Mouse (Mus musculus): ENCODE results near the gene Tango6. TPM values are rescaled to one million over a fixed set of nuclear protein-coding genes. Genes with fewer than 3 reads are reported as not detected.

Tango6 gene
- polyA plus RNA-seq, 1 experiment from 2014 or later, result 12.3 TPM

DNA sequence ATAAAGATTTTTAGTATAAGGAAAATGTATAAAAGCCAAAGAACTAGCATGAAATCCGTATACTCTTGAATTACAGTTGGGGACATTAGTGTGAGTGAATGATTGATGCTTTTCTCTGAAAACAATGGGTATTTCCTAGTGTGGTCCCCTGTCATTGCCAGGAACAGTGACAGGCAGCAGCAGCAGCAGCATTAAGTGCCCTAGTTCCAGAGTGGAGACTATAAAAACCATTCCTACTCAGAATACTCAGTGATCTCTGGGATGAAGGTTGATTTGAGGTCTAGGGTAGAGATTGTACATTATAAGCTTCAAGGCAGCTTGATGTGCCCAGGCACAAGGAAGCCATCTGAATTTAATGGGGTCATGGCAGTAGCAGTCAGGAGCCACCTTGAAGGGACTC lies 45.0 kb downstream of the Tango6 start:
- no peaks in the 10 kb centered on the region for H3K27me3 ChIP-seq
- peaks cover 9% of the 10 kb centered on the region for H3K4me1 ChIP-seq
- WGBS, result 62% methylated on average over 1 of the region's 1 CpGs
- no peak overlapping the region for H3K27ac ChIP-seq
- H3K36me3 ChIP-seq, result peaks cover 35% of the 10 kb centered on the region
- H3K4me3 ChIP-seq (replicated peaks), result no peak overlapping the region
- no peaks in the 10 kb centered on the region for H3K9me3 ChIP-seq (replicated peaks)
- H3K4me2 ChIP-seq, result no peak overlapping the region
- no peak for ATAC-seq (replicated peaks; ENCODE audit: low FRiP score)
- no peak overlapping the region for H3K9ac ChIP-seq

DNA sequence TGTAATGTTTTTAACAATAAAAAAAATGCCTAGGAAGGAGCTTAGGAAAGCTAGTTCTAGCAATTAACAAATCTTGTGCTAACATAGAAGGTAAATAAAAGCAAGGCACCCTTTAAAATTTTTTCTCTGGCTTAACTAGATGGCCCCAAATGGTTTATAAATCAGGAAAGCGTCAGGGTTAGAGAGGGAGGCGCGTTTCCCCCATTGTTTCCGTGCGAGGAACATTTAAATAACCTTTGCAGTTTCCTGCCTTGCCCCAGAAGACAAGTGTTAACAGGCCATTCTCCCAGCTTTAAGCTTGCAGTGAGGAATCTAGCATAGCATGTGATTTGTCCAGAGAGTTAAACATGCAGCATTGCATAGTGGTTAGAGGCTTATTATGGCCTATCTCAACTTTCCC lies 50.1 kb downstream of the Tango6 start:
- 26% methylated on average over 5 of the region's 5 CpGs for WGBS

DNA sequence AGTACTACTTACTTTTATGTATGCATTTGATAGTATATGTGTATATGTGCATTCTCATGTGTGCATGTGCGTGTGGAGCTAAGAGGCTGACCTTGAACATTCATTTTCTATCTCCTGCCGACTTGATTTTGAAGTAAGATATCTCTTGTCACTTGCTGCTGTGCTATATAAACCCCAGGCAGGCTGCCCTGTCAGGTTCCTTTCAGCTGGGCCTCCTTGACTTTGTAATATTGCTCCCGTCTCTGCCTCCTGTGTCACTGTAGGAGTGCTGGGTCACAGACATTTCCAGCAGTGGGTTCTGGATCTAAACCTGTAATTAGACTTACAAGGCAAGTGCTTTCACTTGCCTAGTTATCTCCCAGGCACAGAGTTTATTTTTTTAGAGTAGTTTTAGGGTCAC lies 50.8 kb downstream of the Tango6 start:
- no peak overlapping the region for H3K4me2 ChIP-seq
- H3K27ac ChIP-seq, result no peak overlapping the region
- ATAC-seq (replicated peaks; ENCODE audit: low FRiP score), result no peak
- no peak overlapping the region for H3K4me3 ChIP-seq (replicated peaks)
- peaks cover 39% of the 10 kb centered on the region for H3K36me3 ChIP-seq
- H3K4me1 ChIP-seq, result peaks cover 6% of the 10 kb centered on the region
- no peak overlapping the region for H3K9ac ChIP-seq
- 69% methylated on average over 3 of the region's 3 CpGs for WGBS
- H3K27me3 ChIP-seq, result no peaks in the 10 kb centered on the region
- H3K9me3 ChIP-seq (replicated peaks), result no peaks in the 10 kb centered on the region

More for the DNA sequence above, 50.1 kb downstream of the Tango6 start:
- Histone ChIP-seq H3K4me1 (peaks cover 6% of the 10 kb centered on the region), H3K36me3 (peaks cover 34% of the 10 kb centered on the region), H3K27me3 (no peaks in the 10 kb centered on the region), H3K4me3 (replicated peaks) (no peak overlapping the region), H3K4me2 (no peak overlapping the region), H3K9me3 (replicated peaks) (no peaks in the 10 kb centered on the region), H3K27ac (0 out of 2 replicates have a peak overlapping the region, but pooled peaks have one; percentile 56), H3K9ac (no peak overlapping the region)
- no peak for ATAC-seq (replicated peaks; ENCODE audit: low FRiP score)

DNA sequence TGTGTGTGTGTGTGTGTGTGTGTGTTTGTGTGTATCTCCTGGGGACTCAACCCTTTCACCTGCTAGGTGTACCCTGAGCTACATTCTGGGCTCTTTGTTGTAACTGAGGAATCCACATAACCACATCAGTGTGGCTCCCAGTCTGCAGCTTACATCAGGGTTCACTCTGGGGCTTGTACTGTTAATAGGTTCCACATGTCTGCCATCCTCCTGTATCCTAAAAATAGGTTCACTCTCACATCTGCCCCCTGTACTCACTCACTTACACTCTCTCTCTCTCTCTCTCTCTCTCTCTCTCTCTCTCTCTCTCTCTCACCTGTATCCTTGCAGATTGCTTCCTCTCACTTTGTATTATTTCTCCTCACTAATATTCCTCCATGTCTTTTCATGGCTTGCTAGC lies 51.4 kb downstream of the Tango6 start:
- no peak for ATAC-seq (replicated peaks; ENCODE audit: low FRiP score)
- H3K27me3 ChIP-seq, result no peaks in the 10 kb centered on the region
- no peak overlapping the region for H3K27ac ChIP-seq
- peaks cover 6% of the 10 kb centered on the region for H3K4me1 ChIP-seq
- H3K4me3 ChIP-seq (replicated peaks), result no peak overlapping the region
- peaks cover 43% of the 10 kb centered on the region for H3K36me3 ChIP-seq
- H3K9ac ChIP-seq, result no peak overlapping the region
- H3K4me2 ChIP-seq, result no peak overlapping the region
- H3K9me3 ChIP-seq (replicated peaks), result no peaks in the 10 kb centered on the region

DNA sequence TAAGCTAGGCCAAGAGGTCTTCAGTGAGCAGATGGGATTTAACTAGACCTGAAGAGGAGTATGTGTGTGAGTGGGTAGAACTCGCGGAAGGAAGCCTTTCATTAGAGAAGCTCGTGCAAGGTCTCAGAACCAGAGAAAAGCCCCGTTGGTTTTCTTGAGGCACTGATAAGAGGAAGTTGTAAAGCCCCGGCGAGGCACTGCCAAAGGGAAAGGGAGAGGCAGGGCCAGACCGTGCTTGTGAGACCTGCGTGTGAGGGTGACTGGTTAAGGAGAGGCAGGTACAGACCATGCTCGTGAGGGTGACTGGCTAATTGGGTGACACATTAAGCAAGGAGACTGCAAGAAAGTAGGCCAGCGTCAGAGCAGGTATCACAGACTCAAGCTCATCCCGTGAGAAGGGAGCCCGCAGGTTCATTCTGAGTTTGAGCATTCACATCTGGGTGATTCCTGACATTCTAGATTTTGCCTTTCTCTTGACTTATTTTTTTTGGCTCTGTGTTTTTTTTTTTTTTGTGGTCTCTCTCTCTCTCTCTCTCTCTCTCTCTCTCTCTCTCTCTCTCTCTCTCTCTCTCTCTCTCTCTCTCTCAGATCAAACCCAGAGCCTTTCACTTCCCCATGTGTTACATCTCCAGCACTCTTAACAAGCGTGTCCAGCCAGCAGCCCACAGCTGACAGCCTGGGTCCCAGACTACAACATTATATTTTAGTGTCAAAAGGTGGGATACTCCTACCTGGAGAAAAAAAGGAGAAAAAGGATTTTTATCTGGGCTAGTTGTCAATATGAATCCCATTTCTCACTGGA lies 54.2 kb downstream of the Tango6 start:
- 65% methylated on average over 13 of the region's 13 CpGs for WGBS

DNA sequence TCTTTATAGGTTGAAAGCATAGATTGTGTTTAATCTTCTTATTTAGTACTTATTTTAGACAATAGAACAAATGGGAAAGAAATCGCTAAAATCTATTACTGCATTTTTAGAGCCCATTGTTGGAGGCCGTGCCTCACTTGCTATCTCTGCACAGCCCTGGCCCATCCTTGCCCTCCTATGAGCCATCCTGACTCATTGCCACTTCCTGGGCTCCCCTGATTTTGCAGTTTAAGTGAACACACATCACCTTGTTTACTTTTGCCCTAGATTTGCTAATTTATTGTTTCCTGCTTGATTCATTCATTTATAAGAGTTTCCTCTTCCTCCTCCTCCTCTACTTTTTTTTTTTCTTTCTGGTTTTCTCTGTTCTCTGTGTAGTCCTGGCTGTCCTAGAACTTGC lies 55.0 kb downstream of the Tango6 start:
- no peak for ATAC-seq (replicated peaks; ENCODE audit: low FRiP score)
- 92% methylated on average over 2 of the region's 2 CpGs for WGBS
- Histone ChIP-seq H3K4me3 (replicated peaks) (no peak overlapping the region), H3K4me1 (0 out of 2 replicates have a peak, but pooled peaks cover 3% of the 10 kb centered on the region), H3K9me3 (replicated peaks) (no peaks in the 10 kb centered on the region), H3K27me3 (no peaks in the 10 kb centered on the region), H3K9ac (no peak overlapping the region), H3K4me2 (no peak overlapping the region), H3K27ac (no peak overlapping the region), H3K36me3 (peaks cover 52% of the 10 kb centered on the region)

More for the DNA sequence above, 54.2 kb downstream of the Tango6 start:
- Histone ChIP-seq H3K9me3 (replicated peaks) (no peaks in the 10 kb centered on the region), H3K27ac (no peak overlapping the region), H3K4me1 (peaks cover 6% of the 10 kb centered on the region), H3K36me3 (peaks cover 44% of the 10 kb centered on the region), H3K4me2 (no peak overlapping the region), H3K27me3 (no peaks in the 10 kb centered on the region), H3K4me3 (replicated peaks) (no peak overlapping the region), H3K9ac (no peak overlapping the region)
- no peak for ATAC-seq (replicated peaks; ENCODE audit: low FRiP score)

DNA sequence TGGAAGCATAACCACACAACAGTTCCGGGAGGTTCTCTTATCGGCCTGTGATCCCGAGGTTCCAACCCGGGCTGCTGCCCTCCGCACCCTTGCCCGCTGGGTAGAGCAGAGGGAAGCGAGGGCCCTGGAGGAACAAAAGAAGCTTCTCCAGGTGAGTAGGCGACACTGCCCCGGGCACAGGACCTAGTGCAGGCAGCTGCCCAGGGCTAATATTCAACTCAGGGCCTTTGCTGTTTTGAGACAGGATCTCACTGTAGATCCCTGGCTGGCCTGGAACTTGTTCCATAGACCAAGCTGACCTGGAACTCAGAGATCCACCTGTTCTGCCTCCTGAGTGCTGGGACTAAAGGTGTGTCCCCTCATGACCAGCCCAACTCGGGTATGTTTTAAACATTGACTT lies 59.5 kb downstream of the Tango6 start:
- no peak overlapping the region for H3K4me2 ChIP-seq
- no peak overlapping the region for H3K27ac ChIP-seq
- H3K27me3 ChIP-seq, result no peaks in the 10 kb centered on the region
- no peak overlapping the region for H3K9ac ChIP-seq
- no peaks in the 10 kb centered on the region for H3K9me3 ChIP-seq (replicated peaks)
- WGBS, result 95% methylated on average over 10 of the region's 10 CpGs
- no peak overlapping the region for H3K4me3 ChIP-seq (replicated peaks)
- no peak for ATAC-seq (replicated peaks; ENCODE audit: low FRiP score)
- peaks cover 61% of the 10 kb centered on the region for H3K36me3 ChIP-seq
- H3K4me1 ChIP-seq, result no peaks in the 10 kb centered on the region

DNA sequence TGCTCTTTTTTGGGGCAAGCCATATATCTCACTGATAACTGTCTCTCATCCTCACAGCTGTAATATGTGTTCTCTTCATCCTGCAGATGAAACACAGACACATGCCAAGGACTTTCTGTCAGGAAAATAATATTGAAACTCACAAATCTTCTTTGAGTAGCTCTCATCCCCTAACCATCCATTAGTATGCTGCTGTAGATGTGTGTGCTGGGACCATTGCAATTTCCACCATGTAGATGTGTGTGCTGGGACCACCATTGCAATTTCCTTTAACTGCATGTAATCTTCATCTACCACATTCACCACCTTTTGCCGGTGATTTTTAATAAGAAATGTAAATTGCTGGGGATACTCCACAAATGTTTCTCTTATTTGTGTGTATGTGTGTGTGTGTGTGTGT lies 60.5 kb downstream of the Tango6 start:
- Histone ChIP-seq H3K9ac (no peak overlapping the region), H3K27me3 (no peaks in the 10 kb centered on the region), H3K4me3 (replicated peaks) (no peak overlapping the region), H3K36me3 (peaks cover 59% of the 10 kb centered on the region), H3K27ac (no peak overlapping the region), H3K9me3 (replicated peaks) (no peaks in the 10 kb centered on the region), H3K4me1 (peaks cover 5% of the 10 kb centered on the region), H3K4me2 (no peak overlapping the region)
- 93% methylated on average over 1 of the region's 1 CpGs for WGBS
- ATAC-seq (replicated peaks; ENCODE audit: low FRiP score), result no peak

DNA sequence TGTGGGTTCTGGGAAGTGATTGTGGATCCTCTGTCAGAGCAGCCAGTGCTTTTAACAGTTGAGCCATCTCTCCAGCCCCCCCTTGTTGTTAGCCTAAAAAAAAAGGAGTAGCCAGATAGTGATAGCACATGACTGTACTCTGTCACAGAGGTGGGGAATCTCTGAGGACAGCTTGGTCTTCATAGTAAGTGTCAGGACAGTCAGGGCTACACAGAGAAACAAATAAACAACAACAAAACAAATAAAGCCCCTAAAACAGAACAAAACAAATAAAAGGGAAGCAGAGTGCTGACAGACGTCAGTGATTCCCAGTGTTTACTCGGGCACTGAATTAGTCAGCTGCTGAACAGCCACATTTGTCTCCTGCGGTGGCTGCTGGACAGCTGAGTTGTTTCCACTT lies 70.6 kb downstream of the Tango6 start:
- 0 out of 2 replicates have a peak, but pooled peaks have one; percentile 18 for ATAC-seq (replicated peaks; ENCODE audit: low FRiP score)
- no peaks in the 10 kb centered on the region for H3K27me3 ChIP-seq
- no peaks in the 10 kb centered on the region for H3K36me3 ChIP-seq
- peaks cover 10% of the 10 kb centered on the region; the same call in 1 of the 2 replicates for H3K4me1 ChIP-seq
- no peak overlapping the region; the same call in 1 of the 2 replicates for H3K27ac ChIP-seq
- 22% methylated on average over 3 of the region's 3 CpGs for WGBS
- no peak overlapping the region for H3K4me2 ChIP-seq
- no peaks in the 10 kb centered on the region for H3K9me3 ChIP-seq (replicated peaks)
- no peak overlapping the region for H3K9ac ChIP-seq
- H3K4me3 ChIP-seq (replicated peaks), result no peak overlapping the region

DNA sequence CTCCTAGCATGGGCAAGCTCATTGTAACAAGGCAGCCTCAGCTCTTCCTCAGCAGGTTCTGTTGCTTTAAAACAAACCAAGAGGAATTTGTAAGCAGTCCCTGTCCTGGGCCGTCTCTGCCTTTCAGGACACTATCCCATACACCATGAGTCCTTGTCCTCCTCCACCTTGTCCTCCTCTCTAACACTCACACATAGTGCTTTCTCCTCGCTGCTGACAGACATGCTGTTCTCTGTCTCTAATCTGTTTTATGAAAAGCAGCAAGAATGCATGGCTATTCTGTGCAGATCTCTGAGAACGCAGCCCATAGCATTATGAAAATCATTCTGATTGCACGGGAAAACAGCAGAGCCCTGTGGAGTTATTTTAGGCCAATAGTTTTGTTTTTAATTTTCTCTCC lies 78.4 kb downstream of the Tango6 start:
- Histone ChIP-seq H3K27ac (no peak overlapping the region), H3K4me3 (replicated peaks) (no peak overlapping the region), H3K9ac (no peak overlapping the region), H3K9me3 (replicated peaks) (no peaks in the 10 kb centered on the region), H3K36me3 (no peaks in the 10 kb centered on the region), H3K4me2 (no peak overlapping the region), H3K27me3 (no peaks in the 10 kb centered on the region), H3K4me1 (peaks cover 20% of the 10 kb centered on the region)
- no peak for ATAC-seq (replicated peaks; ENCODE audit: low FRiP score)
- 58% methylated on average over 4 of the region's 4 CpGs for WGBS

DNA sequence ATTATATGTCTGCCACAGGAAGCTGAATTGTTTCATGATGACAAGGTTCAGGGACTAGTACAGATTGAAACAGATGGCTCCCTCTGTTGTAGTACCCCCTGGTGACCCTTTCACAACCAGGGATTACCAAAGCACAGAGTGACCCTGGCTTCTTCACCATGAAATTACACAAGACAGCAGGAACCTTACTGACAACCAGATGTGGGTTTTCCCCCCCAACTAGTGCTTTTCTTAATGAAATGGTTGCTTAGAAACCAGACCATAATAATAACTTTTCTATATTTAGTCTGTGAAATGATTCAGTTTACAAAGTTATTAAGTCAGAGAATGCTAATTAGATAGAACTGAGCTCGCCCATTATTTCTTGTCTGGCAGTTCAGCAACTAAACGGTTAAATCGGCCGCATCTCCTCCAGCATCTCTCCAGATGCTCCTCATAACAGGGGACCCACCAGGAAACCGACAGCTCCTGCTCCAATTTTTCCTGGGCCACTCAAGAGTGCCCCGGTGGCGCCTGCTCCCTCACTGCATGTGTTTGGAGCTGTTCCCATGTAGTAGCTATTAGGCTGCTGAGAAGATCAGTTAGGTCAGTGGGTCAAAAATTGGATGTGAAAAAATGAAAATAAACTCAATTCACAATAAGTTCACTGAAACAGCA lies 79.1 kb downstream of the Tango6 start:
- peaks cover 20% of the 10 kb centered on the region for H3K4me1 ChIP-seq
- no peaks in the 10 kb centered on the region for H3K27me3 ChIP-seq
- H3K4me2 ChIP-seq, result no peak overlapping the region
- H3K27ac ChIP-seq, result no peak overlapping the region
- no peak for ATAC-seq (replicated peaks; ENCODE audit: low FRiP score)
- H3K9me3 ChIP-seq (replicated peaks), result no peaks in the 10 kb centered on the region
- H3K4me3 ChIP-seq (replicated peaks), result no peak overlapping the region
- H3K9ac ChIP-seq, result no peak overlapping the region
- 50% methylated on average over 7 of the region's 7 CpGs for WGBS
- no peaks in the 10 kb centered on the region for H3K36me3 ChIP-seq

DNA sequence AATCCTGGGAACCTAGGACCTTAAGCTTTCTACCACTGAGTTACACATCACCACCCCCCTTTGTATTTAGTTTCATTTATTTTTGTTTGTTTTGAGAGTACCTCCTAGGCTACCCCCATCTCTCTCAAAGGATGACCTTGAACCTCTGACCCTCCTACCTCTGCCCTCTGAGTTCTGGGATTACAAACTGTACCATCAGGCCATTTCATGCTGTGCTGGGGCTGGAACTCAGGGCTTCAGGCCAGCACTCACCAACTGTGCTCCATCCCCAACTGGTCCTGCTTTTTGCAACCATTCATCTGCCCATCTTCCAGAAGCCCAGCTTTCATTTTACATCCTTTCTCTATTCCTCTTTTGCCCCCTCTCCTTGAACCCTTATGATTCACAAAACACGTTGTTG lies 81.7 kb downstream of the Tango6 start:
- Histone ChIP-seq H3K36me3 (no peaks in the 10 kb centered on the region), H3K9me3 (replicated peaks) (no peaks in the 10 kb centered on the region), H3K9ac (no peak overlapping the region), H3K4me3 (replicated peaks) (no peak overlapping the region), H3K27ac (no peak overlapping the region), H3K4me2 (no peak overlapping the region), H3K27me3 (no peaks in the 10 kb centered on the region), H3K4me1 (peaks cover 20% of the 10 kb centered on the region)
- ATAC-seq (replicated peaks; ENCODE audit: low FRiP score), result peak; percentile 46; the same call in 1 of the 2 replicates
- WGBS, result 78% methylated on average over 1 of the region's 1 CpGs
